Mouse (Mus musculus) telencephalon, adult 2 months (tissue): Measurements from ENCODE around the gene Acp7.
"Not testable (repeated sequence)": the region's sequence is repeated elsewhere in the genome, so short reads cannot be mapped to it uniquely, and the experiment has no call there.

Experiments
- DNase-seq: peaks from one replicate; pipeline ENCODE4 v3.0.0-alpha.2; 2011; ENCODE audit warnings: low read depth, low spot score

The Acp7 gene

DNA sequence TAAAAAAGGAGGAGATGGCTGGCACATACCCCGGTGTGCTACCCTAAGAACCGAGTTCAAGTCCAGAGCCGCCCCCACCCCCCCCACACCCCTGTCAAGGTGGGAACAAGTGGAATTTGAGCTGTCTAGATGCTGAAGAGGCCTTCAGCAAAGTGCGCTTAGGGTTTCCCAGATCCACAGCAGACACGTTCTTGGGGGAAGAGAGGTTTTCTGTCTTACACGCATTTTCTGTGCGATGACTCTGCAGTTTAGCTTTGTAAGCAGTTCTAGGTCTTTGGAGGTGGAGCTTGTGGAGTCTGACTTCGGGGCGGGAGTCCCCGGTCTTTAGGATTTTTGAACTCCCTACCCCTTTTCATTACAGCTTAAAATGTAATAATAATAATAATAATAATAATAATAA, at the start of gene Acp7:
Gene Acp7 (minus strand): TSS at position 260 of the 400 bp plus-strand sequence.
- DNase-seq = no peak

DNA sequence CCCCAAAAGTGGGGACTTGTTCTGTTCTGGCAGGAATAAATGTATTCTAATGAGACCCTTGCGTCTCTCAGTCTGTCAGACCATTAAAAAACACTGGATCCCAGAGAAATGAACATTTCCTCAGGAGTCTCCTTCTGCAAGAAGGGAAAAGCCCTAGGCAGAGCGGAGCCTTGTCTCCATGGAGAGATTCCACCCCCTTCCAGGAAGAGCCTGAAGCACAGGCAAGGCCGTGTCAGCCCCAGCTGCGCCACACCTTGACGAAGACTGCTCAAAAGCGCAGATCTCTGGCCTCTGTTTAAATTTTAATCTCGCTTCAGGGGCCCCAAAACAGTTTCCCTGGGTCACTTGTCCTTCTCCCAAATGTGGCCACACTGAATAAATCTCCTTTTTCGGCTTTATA, 46.5 kb upstream of the Acp7 start:
- no peak for DNase-seq

DNA sequence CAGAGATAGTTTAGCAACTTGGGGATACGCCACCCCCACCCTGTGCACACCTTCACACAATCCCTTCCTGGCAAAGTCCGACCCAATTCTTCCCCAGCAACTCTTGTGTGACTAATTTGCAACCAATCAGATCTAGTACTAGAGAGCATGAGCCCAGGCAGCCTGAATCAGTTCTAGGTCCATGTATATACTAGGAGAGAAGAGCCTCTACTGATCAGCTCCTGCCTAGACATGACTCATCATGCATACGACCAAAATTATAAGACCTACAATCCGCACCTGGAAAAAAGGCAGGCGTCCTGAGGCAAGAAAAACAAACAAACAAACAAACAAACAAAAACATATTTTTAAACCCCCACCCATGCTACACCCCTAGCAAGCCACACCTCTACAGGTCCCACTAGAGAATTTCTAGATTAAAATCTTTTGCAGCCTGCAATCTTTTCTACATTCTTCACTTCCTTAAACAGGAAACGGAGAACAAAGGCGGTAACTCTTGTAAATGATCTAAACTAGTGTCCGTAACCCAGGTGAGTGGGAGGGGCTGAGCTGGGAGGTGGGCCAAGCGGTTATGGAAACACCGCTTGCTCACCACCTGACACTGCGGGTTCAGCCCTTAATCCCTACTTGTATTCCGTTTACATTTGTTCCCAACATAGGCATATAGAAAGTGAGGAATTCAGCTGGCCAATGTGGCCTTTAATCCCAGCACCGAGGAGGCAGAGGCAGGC, 45.8 kb upstream of the Acp7 start:
- DNase-seq = no peak

DNA sequence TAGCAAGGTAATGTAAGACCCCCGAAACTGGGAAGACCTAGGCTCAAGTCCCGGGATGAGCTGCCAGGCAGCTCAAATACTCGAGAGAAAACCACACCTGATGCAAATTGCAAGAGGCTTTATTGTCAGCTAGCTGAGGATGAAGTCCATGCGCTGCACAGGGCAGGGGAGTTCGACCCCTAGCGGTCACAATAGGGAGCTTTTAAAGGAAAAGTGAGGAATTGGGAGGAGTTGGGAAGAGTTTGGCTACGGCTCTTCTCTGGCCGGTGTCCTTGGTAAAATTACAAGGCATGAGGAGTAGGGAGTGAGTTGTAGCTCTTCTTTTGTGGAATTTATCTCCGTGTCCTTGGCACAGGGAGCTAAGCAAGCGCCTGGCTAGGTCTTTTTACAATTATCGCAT, 44.6 kb upstream of the Acp7 start:
- DNase-seq = no peak

DNA sequence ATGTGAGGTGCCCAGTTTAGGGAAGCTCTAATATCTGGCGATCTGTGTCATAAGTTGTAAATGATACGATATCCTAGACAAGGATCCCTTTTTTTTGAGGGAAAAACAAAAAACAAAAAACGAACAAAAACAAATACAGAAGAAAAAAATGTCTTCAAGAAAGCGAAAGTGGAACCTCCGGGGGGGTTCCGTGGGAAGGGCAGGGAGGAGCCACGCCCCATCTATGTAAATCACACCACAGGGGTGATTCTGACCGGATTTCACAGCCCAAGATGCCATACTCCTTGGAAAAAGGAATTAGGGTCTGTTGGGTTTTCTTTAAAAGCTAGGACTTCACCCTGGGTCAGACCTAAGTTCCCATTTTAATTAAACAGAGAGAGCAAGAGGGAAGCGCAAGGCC, 43.9 kb upstream of the Acp7 start:
- DNase-seq = no peak

DNA sequence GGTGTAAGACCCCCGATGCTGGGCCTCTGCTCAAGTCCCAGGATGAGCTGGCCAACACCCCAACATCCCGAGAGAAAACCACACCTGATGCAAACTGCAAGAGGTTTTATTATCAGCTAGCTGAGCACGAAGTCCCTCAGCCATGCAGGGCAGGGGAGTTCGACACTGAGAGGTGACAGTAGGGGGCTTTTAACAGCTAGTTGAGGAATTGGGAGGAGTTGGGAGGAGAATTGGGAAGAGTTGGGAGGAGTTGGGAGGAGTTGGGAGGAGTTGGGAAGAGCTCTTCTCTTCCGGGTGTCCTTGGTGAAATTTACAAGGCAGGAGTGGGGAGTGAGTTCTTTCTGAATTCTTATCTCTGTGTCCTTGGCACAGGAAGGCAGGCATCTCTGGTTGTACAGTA, 41.7 kb upstream of the Acp7 start:
- not testable (repeated sequence) for DNase-seq

DNA sequence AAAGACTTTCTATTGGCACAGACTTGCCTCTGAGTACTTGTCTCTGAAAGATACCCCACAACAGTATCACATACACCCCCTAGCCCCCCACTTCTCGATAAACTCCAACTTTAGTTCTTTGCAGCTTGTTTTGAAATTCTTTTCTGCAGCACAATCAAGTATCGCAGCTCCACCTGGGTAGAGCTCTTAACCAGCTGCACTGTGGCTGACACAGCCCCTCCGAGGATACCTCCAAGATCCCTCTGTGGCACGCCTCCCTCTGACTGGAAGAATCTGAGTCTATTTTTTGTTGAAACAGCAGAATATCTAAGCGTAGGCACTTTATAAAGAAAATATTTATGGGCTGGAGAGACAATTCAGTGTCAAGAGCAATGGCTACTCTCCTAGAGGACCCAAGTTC, 41.1 kb upstream of the Acp7 start:
- no peak for DNase-seq

DNA sequence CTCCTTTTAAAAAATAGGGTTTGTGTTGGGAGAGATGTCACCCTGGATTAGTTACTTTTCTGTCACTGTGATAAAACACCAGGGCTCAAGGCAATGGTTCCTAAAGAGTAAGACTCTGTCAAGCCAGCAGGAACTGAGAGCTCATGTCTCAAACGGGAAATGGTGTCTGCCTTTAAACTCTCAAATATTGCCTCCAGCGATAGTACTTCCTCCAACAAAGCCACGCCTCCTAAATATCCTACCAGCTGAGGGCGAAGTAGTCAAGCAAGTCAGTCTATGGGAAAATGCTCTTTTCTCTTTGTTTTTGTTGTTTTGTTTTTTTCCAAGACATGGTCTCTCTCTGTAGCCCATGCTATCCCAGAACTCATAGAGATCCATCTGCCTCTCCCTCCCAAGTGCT, 40.0 kb upstream of the Acp7 start:
- no peak for DNase-seq

DNA sequence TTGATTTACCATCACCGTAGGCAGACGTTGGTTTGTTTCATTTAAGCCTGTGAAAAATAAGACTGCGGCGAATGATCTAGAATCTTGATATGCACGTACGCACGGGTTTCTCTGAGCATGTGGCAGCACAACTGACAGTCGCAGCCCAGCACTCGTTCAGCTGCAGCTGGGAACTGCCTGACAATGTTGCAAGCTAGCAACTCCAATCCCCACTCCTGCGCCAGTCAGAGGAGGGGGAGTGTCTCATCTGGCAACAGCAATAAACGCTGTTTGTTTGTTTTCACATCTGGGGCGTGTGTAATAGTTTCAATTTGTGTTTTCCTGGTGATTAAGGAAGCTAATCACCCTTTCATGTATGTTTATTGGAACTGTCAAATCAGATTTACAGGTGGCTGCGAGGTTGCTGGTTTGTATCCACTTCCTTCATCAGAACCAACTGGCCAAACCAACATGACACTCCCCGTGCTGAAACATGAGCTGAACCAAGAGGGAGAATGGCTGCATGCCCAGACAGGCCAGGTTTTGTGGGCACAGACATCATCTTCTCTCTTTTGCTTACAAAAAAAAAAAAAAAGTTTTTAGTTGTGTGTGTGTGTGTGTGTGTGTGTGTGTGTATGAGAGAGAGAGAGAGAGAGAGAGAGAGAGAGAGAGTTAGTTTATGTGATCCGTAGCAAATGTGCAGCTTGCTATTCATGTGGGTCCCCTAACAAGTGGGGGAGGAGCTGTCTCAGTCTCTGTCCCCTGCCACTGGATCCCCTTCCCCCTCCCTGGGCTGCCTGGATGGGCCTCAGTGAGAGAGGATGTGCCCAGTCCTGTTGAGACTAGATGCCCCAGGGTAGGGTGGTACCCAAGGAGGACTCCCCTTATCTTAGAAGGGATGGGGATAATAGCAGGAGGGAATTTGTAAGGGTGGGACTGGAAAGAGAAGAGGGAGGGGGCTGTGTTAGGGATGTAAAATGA, 34.8 kb upstream of the Acp7 start:
- no peak for DNase-seq

DNA sequence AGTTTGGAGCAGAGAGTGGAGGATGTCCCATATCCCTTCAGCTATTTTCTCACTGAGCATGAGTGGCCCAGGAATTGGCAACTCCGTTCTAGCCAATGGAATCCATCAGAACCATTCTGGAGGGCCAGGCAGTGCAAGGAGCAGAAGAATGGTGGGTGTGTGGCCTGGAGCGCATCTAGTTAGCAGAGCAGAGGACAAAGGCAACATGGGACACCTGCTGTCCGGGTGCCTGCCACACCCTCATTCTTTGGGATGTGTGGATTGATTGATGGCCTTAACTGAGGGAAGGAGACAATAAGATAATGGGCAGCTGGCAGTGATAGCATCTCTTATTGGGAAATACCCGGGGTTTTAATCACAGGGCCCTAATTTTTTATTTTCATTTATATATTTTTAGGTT, 25.3 kb upstream of the Acp7 start:
- DNase-seq = no peak

DNA sequence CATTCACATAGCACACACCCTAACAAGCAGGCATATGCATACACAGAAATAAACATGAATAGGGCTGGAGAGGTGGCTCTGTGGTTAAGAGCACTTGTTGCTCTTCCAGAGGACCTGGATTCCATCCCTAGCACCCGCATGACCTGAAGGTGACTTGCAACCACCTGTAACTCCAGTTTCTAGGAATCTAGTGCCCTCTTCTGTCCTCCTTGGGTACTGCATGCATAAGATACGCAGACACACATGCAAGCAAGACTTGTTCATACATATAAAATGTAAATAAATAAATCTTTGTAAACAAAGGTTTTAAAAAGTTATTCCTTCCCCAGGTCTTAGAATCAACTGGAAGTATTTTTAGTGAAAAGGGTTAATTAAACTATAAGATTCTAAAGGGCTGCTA, 20.0 kb upstream of the Acp7 start:
- no peak for DNase-seq

DNA sequence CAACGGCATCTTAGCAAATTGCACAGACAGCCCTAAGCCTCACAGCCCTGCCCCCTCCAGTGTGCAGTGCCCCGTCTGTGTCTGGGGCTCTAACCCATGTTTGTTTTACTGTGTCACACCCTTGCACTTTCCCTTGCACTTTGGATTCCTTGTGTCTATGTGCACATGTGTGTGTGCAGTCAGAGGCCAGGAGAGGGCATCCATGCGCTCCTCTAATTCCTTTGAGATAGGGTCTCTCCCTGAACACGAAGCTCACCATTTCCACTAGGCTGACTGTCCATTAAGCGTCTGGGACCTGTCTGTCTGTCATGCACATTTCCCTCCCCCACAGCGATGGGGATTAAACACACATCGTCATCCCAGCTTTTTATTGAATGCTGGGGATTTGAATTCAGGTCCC, 15.9 kb upstream of the Acp7 start:
- no peak for DNase-seq

DNA sequence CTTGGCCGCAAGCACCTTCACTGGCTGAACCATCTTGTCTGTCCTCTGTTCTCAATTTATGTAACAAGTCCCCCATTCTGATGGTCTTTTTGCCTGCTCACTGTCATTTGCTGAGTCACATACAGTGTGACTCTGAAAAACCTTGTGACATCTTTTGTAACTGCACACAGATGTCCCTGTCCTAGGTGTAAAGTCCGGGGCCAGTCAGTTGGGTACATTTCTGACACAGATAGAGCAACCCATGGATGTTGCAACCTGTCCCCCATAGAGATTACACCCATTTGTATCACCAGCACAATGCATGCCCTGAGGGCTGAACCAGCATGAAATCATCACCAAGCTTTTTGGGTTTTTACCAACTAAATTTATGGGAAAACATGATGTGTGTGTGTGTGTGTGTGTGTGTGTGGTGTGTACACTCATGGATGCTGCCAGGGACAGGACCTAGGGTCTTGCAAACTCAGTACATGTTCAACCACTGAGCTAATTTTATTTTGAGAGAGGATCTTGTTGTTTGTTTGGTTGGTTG, 14.9 kb upstream of the Acp7 start:
- no peak for DNase-seq

DNA sequence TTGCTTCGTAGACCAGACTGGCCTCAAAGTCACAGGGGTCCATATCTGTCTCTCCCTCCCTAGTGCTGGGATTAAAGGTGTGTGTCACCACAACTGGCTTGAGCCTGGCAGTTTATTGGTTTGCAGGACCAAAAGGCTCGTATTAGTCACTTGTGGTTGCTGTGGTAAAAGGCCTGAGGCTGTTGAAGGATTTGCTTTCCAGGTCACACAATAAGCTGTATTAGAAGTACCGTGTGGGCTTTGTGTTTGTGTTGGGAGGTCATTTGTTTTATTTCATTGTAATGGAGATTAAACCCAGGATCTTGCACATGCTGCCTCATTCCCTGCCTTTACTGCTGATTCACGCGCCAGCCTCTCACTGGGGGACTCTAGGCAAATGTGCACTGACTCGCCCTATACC, 14.2 kb upstream of the Acp7 start:
- no peak for DNase-seq

DNA sequence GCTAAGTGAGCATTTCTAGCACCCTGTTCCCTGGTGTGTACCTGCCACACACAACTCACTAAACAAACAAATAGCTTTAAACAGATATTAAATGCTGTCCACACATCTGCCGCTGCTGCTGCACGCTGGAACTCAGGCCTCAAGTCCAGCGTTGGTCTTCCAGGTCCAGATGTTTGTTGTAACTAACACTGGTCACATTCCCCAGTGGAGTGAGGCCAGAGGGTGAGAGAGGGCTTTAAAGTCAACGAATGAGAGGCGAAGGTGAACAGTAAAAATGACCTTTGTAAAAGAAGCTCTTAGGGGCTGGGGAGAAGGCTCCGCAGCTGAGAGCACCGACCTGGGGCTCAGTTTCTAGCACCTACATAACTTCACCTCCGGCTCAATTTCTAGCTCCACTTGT, 10.4 kb upstream of the Acp7 start:
- no peak for DNase-seq

DNA sequence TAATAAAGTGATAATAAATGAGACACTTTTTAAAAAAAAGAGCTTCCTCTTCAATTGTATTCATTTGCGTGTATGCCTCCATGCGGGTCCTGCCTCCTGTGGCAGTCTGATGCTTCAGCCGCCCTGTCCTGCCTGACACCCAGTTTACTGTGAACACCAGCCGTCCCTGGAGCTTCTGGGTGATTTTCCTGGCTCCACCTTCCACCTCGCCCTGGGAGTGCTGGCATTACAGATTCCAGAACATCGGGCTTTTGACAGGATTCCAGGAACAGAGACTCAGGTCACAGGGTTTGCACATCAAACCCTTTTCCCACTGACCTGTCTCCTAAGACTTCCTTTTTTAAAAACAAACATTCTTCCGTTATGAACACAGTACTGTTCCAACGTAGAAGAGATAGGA, 6.4 kb upstream of the Acp7 start:
- no peak for DNase-seq

DNA sequence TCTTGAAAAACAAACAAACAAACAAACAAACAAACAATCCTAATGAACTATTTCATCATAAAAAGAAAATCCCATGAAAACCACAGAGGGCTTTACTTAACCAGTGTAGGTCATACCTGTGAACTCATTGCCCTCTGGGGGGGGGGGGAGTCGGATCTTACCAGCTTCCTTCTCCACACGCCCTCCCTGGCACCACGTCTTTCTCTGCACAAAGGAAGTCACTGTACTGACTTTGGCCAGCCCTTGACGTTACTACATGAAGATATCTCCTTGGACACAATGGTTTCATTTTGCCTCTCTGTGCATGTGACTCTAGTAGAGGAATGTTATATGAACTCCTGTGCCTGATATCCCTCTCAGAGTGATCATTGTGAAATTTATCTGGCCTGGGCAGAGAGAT, 3.0 kb upstream of the Acp7 start:
- DNase-seq = no peak

DNA sequence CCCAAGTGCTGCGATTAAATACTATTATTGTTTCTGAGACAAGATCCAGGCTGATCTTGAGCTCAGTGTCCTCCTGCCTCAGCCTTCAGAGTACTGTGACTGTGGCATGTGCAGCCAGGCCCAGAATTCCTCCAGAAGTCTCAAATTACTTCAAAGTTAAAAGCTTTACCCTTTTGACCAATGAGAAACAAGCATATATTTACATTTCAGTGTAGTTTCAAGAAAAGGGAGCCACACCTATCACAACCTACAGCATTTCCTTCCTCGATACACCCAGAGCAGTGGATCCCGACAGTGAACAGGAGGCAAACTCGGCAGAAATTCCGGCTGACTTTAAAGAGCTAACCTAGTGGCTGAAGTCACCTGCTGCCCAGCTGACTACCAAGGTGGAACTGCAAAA, 6.3 kb downstream of the Acp7 start:
- no peak for DNase-seq

DNA sequence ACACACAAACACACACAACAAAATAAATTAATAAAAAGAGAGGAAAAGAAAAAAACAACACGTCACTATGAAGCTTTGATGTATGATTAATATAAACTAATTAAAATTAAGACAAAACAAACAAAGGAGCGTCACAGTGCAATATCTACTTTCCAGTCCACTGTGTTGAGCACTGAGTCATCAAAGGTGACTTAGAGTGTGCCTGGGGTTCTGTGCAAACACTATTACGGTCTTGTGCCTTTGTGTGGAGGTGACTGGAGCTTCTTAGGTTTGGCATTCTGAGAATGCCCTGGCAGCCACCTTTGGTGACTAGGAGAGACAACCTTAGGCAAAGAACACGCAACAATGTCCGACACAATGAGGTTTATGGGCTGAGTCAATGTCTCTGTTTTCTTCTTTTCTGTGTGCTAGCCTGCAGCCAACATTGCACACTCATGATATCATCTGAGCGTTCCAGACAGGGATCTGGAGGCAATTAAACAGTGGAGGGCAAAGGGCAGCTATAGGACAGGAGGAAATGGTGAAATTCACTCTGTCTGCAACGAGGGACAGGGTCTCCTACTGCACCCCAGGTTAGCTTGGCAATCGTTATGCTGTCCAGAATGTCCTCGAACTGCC, 11.9 kb downstream of the Acp7 start:
- DNase-seq = no peak

DNA sequence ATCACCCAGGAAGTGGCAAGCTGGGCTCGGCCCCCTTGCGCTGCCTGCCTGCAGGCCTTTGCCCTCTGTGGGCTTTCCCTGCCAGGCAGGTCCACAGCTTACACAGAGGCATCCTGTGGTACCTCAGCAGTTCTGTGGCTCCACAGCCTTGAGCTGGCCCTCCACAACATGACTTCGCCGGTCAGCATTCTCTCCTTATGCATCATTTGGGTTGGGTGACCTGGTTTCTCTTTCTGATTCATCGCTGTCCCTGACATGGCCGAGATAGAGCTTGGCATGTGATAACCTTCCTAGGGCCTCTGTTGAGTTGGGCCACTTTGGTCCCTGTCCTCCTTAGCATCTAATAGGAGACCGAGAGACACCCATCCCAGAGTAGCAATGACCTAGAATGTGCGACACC, 25.2 kb downstream of the Acp7 start:
- no peak for DNase-seq

DNA sequence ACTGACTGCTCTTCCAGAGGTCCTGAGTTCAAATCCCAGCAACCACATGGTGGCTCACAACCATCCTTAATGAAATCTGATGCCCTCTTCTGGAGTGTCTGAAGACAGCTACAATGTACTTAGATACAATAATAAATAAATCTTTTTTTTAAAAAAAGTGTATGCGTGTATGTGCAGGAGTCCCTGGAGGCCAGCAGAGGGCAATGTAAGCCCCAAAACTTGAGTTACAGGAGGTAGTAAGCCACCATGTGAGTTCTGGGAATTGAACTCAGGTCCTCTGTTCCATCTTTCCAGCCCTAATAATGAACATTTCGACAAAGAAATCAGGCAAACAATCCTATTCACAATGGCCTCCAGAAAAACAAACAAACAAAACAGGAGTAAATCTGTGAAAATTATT, 27.3 kb downstream of the Acp7 start:
- not testable (repeated sequence) for DNase-seq

DNA sequence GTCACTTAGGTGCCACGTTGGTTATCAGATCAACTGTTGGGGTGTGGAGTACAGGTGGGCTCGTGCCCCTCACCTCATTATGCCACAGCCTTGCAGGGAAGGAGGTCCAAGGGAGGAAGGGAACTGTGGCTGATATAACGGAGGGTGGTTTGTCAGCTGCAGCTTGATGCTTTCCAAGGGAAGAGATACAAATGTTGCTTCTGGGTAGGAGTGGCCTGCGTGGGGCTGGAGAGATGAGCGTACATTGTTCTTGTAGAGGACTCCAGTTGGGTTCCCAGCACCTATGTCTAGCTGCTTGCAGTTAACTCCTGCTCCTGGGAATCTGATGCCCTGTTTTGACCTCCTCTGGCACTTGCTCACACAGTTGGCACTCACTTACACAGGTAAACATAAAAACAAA, 28.0 kb downstream of the Acp7 start:
- DNase-seq = no peak
